Mouse (Mus musculus) C2C12 (cell line): Measurements from ENCODE around the gene Plekhh2. TPM values are rescaled to one million over a fixed set of nuclear protein-coding genes. Genes with fewer than 3 reads are reported as not detected.

Source experiments
- H3K27me3 ChIP-seq: one replicate; pipeline ENCODE4 v1.6.1; 2011; ENCODE audit not compliant: control insufficient read depth, insufficient read depth, insufficient read length
- H3K36me3 ChIP-seq: one replicate; pipeline ENCODE4 v1.6.1; 2011; ENCODE audit not compliant: control insufficient read depth, insufficient read depth
- H3K4me3 ChIP-seq: one replicate; pipeline ENCODE4 v1.5.1; 2011; ENCODE audit warnings: mild to moderate bottlenecking, control low read depth; ENCODE audit not compliant: poor library complexity, insufficient read depth, severe bottlenecking
- H3K79me2 ChIP-seq: one replicate; pipeline ENCODE4 v1.6.1; 2011; ENCODE audit not compliant: control insufficient read depth, insufficient read depth
- H3K79me3 ChIP-seq: one replicate; pipeline ENCODE4 v1.6.1; 2011; ENCODE audit warnings: low read depth, control low read depth
- H3ac ChIP-seq: one replicate; pipeline ENCODE3; 2011; ENCODE audit warnings: low read depth; ENCODE audit not compliant: control insufficient read depth, insufficient read length
- CEBPB ChIP-seq: IDR thresholded peaks from one replicate; pipeline ENCODE4 v1.6.1; 2011; ENCODE audit warnings: low read depth, mild to moderate bottlenecking, control low read depth, moderate library complexity
- CTCF ChIP-seq: IDR thresholded peaks from one replicate; pipeline ENCODE4 v1.5.1; 2011; ENCODE audit not compliant: control insufficient read depth, insufficient read depth, insufficient read length
- FOSL1 ChIP-seq: IDR thresholded peaks from one replicate; pipeline ENCODE4 v1.8.0; 2011; ENCODE audit warnings: mild to moderate bottlenecking, low read length; ENCODE audit not compliant: poor library complexity, insufficient read depth, severe bottlenecking
- MAX ChIP-seq: IDR thresholded peaks from one replicate; pipeline ENCODE4 v1.6.1; 2011; ENCODE audit warnings: mild to moderate bottlenecking, control low read depth
- MYOD1 ChIP-seq: IDR thresholded peaks from one replicate; pipeline ENCODE4 v1.6.1; 2011; ENCODE audit warnings: low read depth; ENCODE audit not compliant: control insufficient read depth, insufficient read length
- MYOG ChIP-seq: IDR thresholded peaks from one replicate; pipeline ENCODE4 v1.6.1; 2011; ENCODE audit not compliant: control insufficient read depth, insufficient read length; ENCODE audit errors: extremely low read depth
- USF1 ChIP-seq: IDR thresholded peaks from one replicate; pipeline ENCODE4 v1.6.1; 2011; ENCODE audit warnings: low read depth, mild to moderate bottlenecking, control low read depth, moderate library complexity
- polyA plus RNA-seq: library from polyadenylated mRNA; unstranded; fragments of >200 nt; fragmentation: generic; extraction: Trizol; gene quantifications from one replicate; pipeline ENCODE4 v1.2.1, GENCODE M21; 2012; ENCODE audit warnings: missing spikeins

Gene Plekhh2
- polyA plus RNA-seq, 1 experiment, result 8.7 TPM

- H3K79me3 ChIP-seq, result no peaks in the 10 kb centered on the region
- no peaks in the 10 kb centered on the region for H3K27me3 ChIP-seq
- H3K4me3 ChIP-seq, result no peak overlapping the region
- H3K79me2 ChIP-seq, result no peaks in the 10 kb centered on the region
- no peak overlapping the region for H3ac ChIP-seq
- no peaks in the 10 kb centered on the region for H3K36me3 ChIP-seq
- TF ChIP-seq FOSL1, result no peak
- TF ChIP-seq CEBPB, result no peak
- no peak for TF ChIP-seq USF1
- no peak for TF ChIP-seq MAX
- TF ChIP-seq CTCF, result no peak
Observed at GRCm38 (mm10) chr17:84645894-84646293, 134.2 kb downstream of the Plekhh2 start.

- Histone ChIP-seq H3ac (no peak overlapping the region), H3K36me3 (no peaks in the 10 kb centered on the region), H3K79me3 (no peaks in the 10 kb centered on the region), H3K27me3 (no peaks in the 10 kb centered on the region), H3K79me2 (no peaks in the 10 kb centered on the region), H3K4me3 (no peak overlapping the region)
- TF ChIP-seq FOSL1 (no peak), USF1 (no peak)
Observed at GRCm38 (mm10) chr17:84646477-84646876, 134.8 kb downstream of the Plekhh2 start.

- Histone ChIP-seq H3K4me3 (no peak overlapping the region), H3K79me2 (no peaks in the 10 kb centered on the region), H3K27me3 (no peaks in the 10 kb centered on the region), H3K79me3 (no peaks in the 10 kb centered on the region), H3K36me3 (no peaks in the 10 kb centered on the region), H3ac (no peak overlapping the region)
- TF ChIP-seq FOSL1 (no peak), MAX (no peak), CTCF (no peak)
Observed at GRCm38 (mm10) chr17:84647630-84648029, 135.9 kb downstream of the Plekhh2 start.

DNA sequence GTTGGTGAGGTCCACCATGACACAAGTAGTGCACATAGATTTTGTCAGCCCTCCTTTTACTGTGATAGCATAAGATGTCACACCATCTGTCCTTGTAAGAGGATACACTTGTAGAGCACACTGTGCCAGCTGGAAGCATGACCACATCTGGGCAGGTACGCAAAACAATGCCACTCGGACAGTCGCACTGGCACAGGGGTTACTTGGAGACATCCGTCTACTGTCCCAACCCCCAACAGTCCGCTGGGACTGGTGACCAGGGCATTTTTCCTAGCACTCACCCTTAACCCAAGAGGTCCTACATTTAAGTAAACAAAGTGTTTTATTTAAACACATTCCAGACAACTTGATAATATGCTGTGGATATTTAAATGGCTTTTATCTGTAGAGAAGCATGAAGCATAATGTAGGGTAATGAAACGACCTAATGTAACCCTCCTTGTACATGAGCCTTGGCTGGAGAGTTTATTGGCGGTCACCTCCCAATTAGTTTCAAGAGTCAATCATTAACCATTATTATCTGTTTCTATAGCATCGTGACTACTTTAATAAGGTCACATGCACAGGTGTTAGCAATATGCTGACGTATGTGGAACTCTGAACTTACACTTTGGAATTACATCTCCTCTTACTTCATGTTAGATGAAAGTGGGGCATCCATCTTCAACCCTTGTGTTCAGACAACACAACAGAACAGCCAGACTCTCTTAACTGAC lies 138.8 kb downstream of the Plekhh2 start:
- TF ChIP-seq MYOD1, result no peak
- no peak for TF ChIP-seq MAX
- no peak for TF ChIP-seq CEBPB
- no peak for TF ChIP-seq MYOG
- no peak for TF ChIP-seq FOSL1
- no peak for TF ChIP-seq USF1
- no peak for TF ChIP-seq CTCF

GRCm38 (mm10) chr17:84653544-84653943 lies 141.8 kb downstream of the Plekhh2 start:
- Histone ChIP-seq H3K36me3 (no peaks in the 10 kb centered on the region), H3K4me3 (no peak overlapping the region), H3K27me3 (no peaks in the 10 kb centered on the region), H3K79me3 (no peaks in the 10 kb centered on the region), H3K79me2 (no peaks in the 10 kb centered on the region), H3ac (no peak overlapping the region)
- no peak for TF ChIP-seq CEBPB
- no peak for TF ChIP-seq CTCF
- no peak for TF ChIP-seq USF1
- no peak for TF ChIP-seq FOSL1

More for the DNA sequence above, 138.8 kb downstream of the Plekhh2 start:
- Histone ChIP-seq H3K4me3 (no peak overlapping the region), H3K79me2 (no peaks in the 10 kb centered on the region), H3K36me3 (no peaks in the 10 kb centered on the region), H3ac (no peak overlapping the region), H3K27me3 (no peaks in the 10 kb centered on the region), H3K79me3 (no peaks in the 10 kb centered on the region)

DNA sequence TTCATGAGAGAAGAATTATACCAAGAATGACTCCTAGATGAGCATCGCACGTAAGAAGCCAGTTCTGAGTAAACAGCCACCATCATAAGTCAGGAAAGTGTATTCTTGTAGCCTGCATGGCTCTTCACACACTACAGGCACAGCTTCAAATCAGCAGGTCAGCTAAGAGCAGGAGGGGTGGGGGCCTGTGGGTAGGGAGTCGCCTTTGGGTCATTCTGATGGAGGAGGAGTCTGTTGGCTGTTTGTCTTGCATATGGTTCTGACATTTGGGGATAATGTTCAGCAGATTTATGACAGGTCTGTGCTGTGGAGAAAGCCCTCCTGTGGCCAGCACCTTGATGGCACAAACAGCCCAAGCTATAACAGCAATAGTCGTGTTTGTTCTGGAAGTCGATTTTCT lies 144.5 kb downstream of the Plekhh2 start:
- Histone ChIP-seq H3K79me3 (no peaks in the 10 kb centered on the region), H3K27me3 (no peaks in the 10 kb centered on the region), H3K36me3 (no peaks in the 10 kb centered on the region), H3ac (no peak overlapping the region), H3K79me2 (no peaks in the 10 kb centered on the region), H3K4me3 (no peak overlapping the region)
- TF ChIP-seq CTCF (no peak), CEBPB (no peak), MAX (no peak), MYOD1 (no peak)
